Mouse (Mus musculus) kidney, adult 2 months (tissue): ENCODE measurements around the gene Lrig2.

Experiments
- CTCF ChIP-seq: fragments of 200-500 bp; conservative IDR thresholded peaks from 2 replicates; pipeline ENCODE4 v1.5.1; 2011; ENCODE audit warnings: low read depth, mild to moderate bottlenecking, control low read depth, low read length, moderate library complexity, mixed read lengths; ENCODE audit not compliant: insufficient read depth, insufficient read length
- POLR2A ChIP-seq: fragments of 200-500 bp; IDR thresholded peaks from one replicate; pipeline ENCODE4 v1.6.1; 2011; ENCODE audit warnings: low read depth, low read length, control low read depth

GRCm38 (mm10) chr3:104435947-104436346, 75.8 kb downstream of the Lrig2 start:
- TF ChIP-seq POLR2A (no peak), CTCF (no peak)
